In genomic region chr12:53852432-53852831, GRCm38 (mm10) we compare ENCODE assay signal across 12 mouse cellular contexts.
"Had no signal": no experiment of that assay in that cellular context is flagged by ENCODE, and none has a peak within 500 bp of the region (broad histone marks: within the 10 kb centered on the region; RNA-seq: fewer than 3 reads in every experiment).

No protein-coding gene starts in this region.

- DNase-seq: cerebellum, adult 8-10 months; cerebellum, adult 9-10 months; cerebellum, postnatal 36 days; embryo, embryonic 11 days; forebrain, postnatal 0 days; gastrocnemius, adult 2 months; gastrocnemius, postnatal 10 days; gastrocnemius, postnatal 14 days; gastrocnemius, postnatal 25 days; gastrocnemius, postnatal 36 days; heart, adult 18-20 months; heart, adult 2 months had no signal
